In genomic region chr16:48570354-48570753, GRCm38 (mm10) we compare ENCODE assay signal across 8 mouse cellular contexts.
A peak's percentile ranks its signal among the peaks of the same experiment; 100 is the strongest.
DNase-seq lines count a peak whose midpoint lies in the region; ATAC-seq and TF ChIP-seq lines count a peak whose summit lies in the region.

No protein-coding gene starts in this region.

- WGBS in lung, embryonic 14.5 days: 12% methylated on average over 9 of the region's 9 CpGs

- DNase-seq in adrenal gland, adult 18-20 months (ENCODE audit: low spot score in 2 of 2): peak; percentile 64 to 68
- DNase-seq in embryo, embryonic 10 days (ENCODE audit: low spot score): peak; percentile 89
- DNase-seq in heart, postnatal 14 days: peak; percentile 66 to 77
- DNase-seq in kidney, postnatal 36 days: peak; percentile 69 to 90
- DNase-seq in lung, embryonic 14.5 days: peak; percentile 91
- DNase-seq in ovary, adult 18-20 months (ENCODE audit: low spot score): peak; percentile 17
- DNase-seq in thymus, postnatal 10 days (ENCODE audit: low spot score in 2 of 2): peak; percentile 26 to 69

- no peak overlapping the region for H3K4me3 ChIP-seq in C2C12 (ENCODE audit: insufficient read depth, poor library complexity, severe bottlenecking)
- H3K4me3 ChIP-seq in lung, embryonic 14.5 days (ENCODE audit: low read depth, low read length): no peak overlapping the region

- H3K27ac ChIP-seq in lung, embryonic 14.5 days (ENCODE audit: low read depth): no peak overlapping the region

- no peaks in the 10 kb centered on the region for H3K9me3 ChIP-seq in lung, embryonic 14.5 days (ENCODE audit: low read depth, low read length)

- peak; percentile 3 for TF ChIP-seq CTCF in C2C12 (IDR thresholded peaks at IDR 0.05; ENCODE audit: control insufficient read depth, insufficient read depth, insufficient read length)
- TF ChIP-seq CTCF in lung, embryonic 14.5 days (IDR thresholded peaks at IDR 0.05; ENCODE audit: low read depth): peak; percentile 89

- H3K4me2 ChIP-seq in lung, embryonic 14.5 days: no peak overlapping the region

- no peaks in the 10 kb centered on the region for H3K79me2 ChIP-seq in C2C12 (ENCODE audit: control insufficient read depth, insufficient read depth)

- intact Hi-C loops in heart, postnatal 14 days (cut with DNase I): no loop called here

- H3K36me3 ChIP-seq in C2C12 (ENCODE audit: control insufficient read depth, insufficient read depth): no peaks in the 10 kb centered on the region
- H3K36me3 ChIP-seq in lung, embryonic 14.5 days (ENCODE audit: insufficient read depth): no peaks in the 10 kb centered on the region

- H3K79me3 ChIP-seq in C2C12 (ENCODE audit: low read depth): no peaks in the 10 kb centered on the region

- ATAC-seq in lung, embryonic 14.5 days (ENCODE audit: insufficient read depth): peak; percentile 70; the same call in 1 of the 2 replicates

- H3K27me3 ChIP-seq in C2C12 (ENCODE audit: control insufficient read depth, insufficient read depth, insufficient read length): no peaks in the 10 kb centered on the region
- H3K27me3 ChIP-seq in lung, embryonic 14.5 days (ENCODE audit: insufficient read depth, low read length): no peaks in the 10 kb centered on the region

- no peak overlapping the region for H3K9ac ChIP-seq in lung, embryonic 14.5 days

- H3ac ChIP-seq in C2C12 (ENCODE audit: control insufficient read depth, insufficient read length, low read depth): no peak overlapping the region

- no peaks in the 10 kb centered on the region for H3K4me1 ChIP-seq in lung, embryonic 14.5 days (ENCODE audit: insufficient read depth)

TF ChIP-seq in C2C12, 6 proteins besides CTCF, POLR2A, EP300 and RAD21:
- TF ChIP-seq MYOD1 (IDR thresholded peaks at IDR 0.05; ENCODE audit: control insufficient read depth, insufficient read length, low read depth): no peak
- no peak for TF ChIP-seq MAX (IDR thresholded peaks at IDR 0.05)
- no peak for TF ChIP-seq FOSL1 (IDR thresholded peaks at IDR 0.05; ENCODE audit: insufficient read depth, low read length, poor library complexity, severe bottlenecking)
- no peak for TF ChIP-seq USF1 (IDR thresholded peaks at IDR 0.05; ENCODE audit: low read depth)
- TF ChIP-seq CEBPB (IDR thresholded peaks at IDR 0.05; ENCODE audit: low read depth): no peak
- TF ChIP-seq MYOG (IDR thresholded peaks at IDR 0.05; ENCODE audit: control insufficient read depth, extremely low read depth, insufficient read length): no peak

Comparison
In these comparisons a context has a peak if more than half of its experiments do, and no peak if none do; other contexts are left out.
1. DNase-seq: peak in every context shown above with its lines; median percentile 91 in lung, embryonic 14.5 days; 89 in embryo, embryonic 10 days; 80 in kidney, postnatal 36 days; 72 in heart, postnatal 14 days; 66 in adrenal gland, adult 18-20 months; 48 in thymus, postnatal 10 days; 17 in ovary, adult 18-20 months.